Mouse (Mus musculus): ENCODE measurements around the gene Gpr68.

- TF ChIP-seq CTCF (conservative IDR thresholded peaks at IDR 0.05; ENCODE audit: low read length) (no peak), NANOG (IDR thresholded peaks at IDR 0.05; ENCODE audit: borderline replicate concordance, low read length) (no peak)
These were observed 70.8 kb downstream of the Gpr68 start for GRCm38 (mm10) chr12:100837208-100837607.

All from E14TG2a.4 (cell line).